Mouse (Mus musculus): ENCODE measurements around the gene Antxr2.

Antxr2 gene

GRCm38 (mm10) chr5:98030902-98031641 lies at the start of gene Antxr2:
TSS of gene Antxr2 (minus strand) at chr5:98031043.
- peak; percentile 41 to 48 for DNase-seq (ENCODE audit: low spot score in 2 of 2)

DNA sequence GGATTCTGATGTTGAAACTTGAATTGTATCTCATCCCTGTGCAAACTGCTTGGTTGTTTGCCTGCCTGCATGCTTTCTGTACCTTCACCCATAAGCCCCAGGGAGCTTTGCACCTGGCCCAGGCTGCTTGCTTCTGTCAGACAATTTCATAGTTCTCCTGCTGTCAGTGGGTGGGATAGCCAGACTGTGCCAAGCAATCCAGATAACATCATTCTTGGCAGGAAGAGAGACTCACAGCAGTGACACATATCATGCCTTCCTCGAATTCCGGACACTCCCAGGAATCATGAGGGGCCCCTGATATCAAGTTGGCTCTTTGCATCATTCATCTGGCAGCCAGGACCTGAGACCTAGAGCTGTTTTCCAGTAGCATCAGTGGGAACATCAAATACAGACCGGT lies 45.8 kb upstream of the Antxr2 start:
- DNase-seq (ENCODE audit: low spot score in 2 of 2): no peak

DNA sequence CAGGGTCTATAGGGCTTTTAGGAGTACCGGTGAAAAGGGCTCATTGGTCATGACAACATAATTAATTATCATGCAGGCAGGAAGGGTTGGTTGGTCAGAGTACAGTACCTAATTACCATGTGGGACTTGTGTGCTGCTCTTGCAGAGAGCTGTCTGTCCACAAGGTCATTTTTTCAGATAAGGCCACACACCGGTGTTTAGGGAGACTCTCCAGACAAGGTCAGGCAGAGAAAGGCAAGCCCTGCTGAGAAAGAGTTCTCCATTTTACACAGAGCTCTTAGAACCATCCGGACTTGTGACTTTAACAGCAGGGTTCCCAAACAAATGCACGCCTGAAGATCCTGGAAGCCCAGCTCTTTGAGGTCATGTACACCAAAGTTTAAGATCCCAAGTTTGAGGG lies 38.3 kb upstream of the Antxr2 start:
- no peak for DNase-seq (ENCODE audit: low spot score in 2 of 2)

GRCm38 (mm10) chr5:98055275-98055674 lies 24.4 kb upstream of the Antxr2 start:
- DNase-seq (ENCODE audit: low spot score in 2 of 2): no peak

GRCm38 (mm10) chr5:98054834-98055233 lies 24.0 kb upstream of the Antxr2 start:
- DNase-seq (ENCODE audit: low spot score in 2 of 2): no peak

DNA sequence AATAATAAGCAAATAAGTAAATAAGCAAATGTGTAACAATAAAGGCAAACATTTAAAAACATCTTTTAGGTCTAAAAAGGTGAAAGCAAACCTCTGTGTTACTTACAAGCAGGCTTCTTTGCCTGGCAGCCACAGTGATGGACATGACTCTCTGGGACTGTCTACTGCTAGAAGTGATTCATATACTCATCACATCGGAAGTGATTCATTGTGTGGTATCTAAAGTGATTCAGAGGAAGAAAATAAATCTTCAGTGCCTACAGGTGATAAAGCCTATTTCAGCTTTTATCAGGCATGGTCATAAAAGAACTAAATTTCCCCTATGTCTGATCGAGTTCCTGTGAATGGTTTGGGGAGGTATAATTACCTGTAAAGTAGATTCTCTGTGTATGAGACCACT lies 4.1 kb upstream of the Antxr2 start:
- no peak for DNase-seq (ENCODE audit: low spot score in 2 of 2)

DNA sequence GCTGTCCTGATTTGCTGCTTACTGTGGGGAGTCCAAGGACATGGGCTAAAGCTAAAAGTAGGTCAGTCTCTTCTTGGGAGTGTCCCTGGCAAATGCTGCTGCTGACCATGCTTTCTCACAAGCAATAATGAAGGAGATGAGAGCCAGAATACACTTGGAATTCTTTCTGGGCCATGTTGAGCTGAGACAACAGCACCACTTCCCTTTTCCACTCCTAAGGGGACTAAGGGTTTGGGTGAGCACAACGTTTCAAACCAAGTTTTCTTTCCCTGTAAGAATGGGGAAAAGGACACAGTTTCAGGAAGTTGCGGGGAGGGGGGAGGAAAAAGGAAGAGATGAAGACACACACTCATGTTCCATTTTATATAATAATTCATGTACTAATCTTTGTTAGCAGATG lies 3.4 kb upstream of the Antxr2 start:
- DNase-seq (ENCODE audit: low spot score in 2 of 2): no peak

DNA sequence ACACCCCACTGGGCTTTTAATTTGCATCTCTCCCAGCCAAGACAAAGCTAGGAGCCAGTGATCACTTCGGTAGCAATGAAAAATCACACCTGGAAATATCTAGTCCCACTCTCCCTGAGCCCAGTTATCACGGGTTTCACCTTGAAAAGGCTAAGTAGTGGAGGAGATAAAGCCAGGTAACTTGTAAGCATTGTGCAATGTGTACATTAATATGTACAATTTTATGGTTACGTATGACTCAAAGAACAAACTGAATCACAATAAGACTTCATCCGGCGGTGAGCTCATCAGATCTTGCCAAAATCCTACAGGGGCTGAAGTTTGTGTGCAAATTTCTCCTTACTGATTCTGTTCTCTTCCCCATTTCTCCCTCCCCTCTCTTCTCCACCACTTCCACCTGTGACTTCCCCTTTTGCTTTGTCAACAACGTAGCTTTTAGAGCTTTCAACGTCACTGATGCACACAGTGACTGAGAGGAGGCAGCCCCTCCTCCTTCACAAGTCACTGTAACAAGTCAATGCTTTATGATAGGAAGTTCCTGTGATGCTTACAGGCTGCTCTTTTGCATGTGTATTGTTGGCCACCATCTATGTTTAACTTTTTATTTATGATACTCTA lies 2.1 kb upstream of the Antxr2 start:
- peak in 1 of 2 experiments; percentile 39 for DNase-seq (ENCODE audit: low spot score in 2 of 2)

- DNase-seq (ENCODE audit: low spot score in 2 of 2): peak; percentile 36 to 54
These were observed 547 bp downstream of the Antxr2 start for GRCm38 (mm10) chr5:98030091-98030901.

- no peak for DNase-seq (ENCODE audit: low spot score in 2 of 2)
These were observed 3.0 kb downstream of the Antxr2 start for GRCm38 (mm10) chr5:98027688-98028389.

DNA sequence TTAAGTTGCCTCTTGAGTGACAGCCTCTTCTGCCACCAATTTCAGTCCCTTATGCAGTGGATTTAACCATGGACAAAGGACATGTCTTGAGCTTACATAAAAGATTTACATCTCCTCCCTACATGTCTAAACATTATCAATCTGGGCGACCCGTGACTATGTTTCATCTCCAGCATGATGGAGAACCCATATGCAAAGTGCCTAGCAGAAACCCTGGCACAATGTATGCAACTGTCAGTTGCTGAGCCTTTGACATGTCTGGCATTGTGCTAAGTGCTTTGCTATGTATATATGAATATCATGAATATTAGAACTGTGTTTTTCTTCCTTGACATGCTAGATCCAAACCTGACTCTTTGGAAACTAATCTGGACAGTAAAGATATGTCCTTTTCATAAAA lies 4.9 kb downstream of the Antxr2 start:
- no peak for DNase-seq (ENCODE audit: low spot score in 2 of 2)

- DNase-seq (ENCODE audit: low spot score in 2 of 2): no peak
These were observed 6.3 kb downstream of the Antxr2 start for GRCm38 (mm10) chr5:98024545-98024944.

DNA sequence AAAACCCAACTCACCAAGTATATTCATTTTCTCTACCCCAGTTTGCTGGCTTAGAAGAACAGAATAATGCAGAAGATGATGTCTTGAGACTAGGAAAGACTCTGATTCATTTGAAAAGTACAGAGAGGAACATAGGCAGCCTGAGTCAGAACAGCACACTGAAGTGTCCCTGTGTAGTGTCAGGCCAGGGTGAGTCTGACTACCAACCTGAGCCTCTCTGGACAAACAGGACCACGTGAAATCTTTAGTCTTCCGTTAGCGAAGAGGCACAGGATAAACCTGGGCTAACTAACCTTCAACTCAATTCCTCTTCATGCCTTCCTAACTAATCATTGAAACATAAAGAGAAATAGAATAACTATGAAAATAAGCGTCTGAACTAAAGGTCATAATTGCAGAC lies 9.3 kb downstream of the Antxr2 start:
- DNase-seq (ENCODE audit: low spot score in 2 of 2): no peak

DNA sequence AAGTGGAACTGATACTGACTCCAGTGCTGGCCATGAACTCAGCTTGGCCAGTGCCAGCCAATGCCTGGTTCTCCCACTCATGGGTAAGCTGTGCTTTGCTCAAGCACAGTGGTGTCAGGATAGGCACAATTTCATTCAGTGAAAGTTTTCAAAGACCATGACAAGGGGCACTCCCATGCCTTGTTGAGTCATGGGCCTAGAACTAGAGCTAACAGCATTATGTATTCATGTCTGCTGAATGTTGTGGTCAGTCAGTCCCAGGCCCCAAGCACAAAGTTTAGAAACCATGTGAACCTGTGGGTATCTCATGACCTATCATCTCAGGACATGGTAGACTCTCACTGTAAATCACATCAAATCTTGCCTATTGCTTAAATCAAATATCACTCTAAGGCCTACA lies 10.2 kb downstream of the Antxr2 start:
- no peak for DNase-seq (ENCODE audit: low spot score in 2 of 2)

GRCm38 (mm10) chr5:98019396-98019795 lies 11.4 kb downstream of the Antxr2 start:
- peak in 1 of 2 experiments; percentile 14 for DNase-seq (ENCODE audit: low spot score in 2 of 2)

DNA sequence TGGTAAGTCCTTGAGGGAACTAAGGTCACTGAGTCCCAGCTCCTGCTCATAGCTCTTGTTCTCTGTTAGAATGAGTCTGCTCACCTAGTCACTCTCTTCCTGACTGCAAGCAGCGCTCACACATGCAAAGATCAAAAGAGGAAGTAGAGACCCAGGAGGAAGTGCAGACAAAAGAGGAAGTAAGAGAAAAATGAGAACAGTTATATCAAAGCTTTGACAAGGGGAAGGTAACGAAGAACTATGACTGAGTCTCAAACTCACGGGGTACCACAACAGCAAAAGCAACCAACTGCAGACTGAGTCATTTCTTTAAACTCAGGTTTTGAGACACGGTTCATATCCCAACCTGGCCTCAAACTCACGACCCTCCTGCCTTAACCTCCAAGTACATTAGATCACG lies 12.7 kb downstream of the Antxr2 start:
- DNase-seq (ENCODE audit: low spot score in 2 of 2): peak in 1 of 2 experiments; percentile 29

- peak in 1 of 2 experiments; percentile 73 for DNase-seq (ENCODE audit: low spot score in 2 of 2)
These were observed 14.3 kb downstream of the Antxr2 start for GRCm38 (mm10) chr5:98016247-98017203.

DNA sequence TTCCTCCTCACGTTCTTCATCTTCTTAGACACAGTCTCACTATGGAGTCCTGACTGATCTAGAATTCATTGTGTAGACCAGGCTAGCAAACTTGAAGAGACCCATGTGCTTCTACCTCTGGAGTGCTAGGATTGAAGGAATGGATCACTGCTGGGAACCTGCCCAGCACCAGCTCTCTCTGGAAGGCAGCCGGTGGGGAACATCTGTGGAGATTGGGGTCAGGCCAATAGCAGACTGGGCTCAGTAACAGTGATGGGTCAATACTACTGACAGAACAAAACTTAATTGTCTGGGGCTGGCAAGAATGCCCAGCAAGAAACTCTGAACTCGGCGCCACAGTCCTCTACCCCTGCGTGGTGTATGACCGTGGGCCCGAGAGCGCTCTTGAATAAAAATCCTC lies 25.1 kb downstream of the Antxr2 start:
- no peak for DNase-seq (ENCODE audit: low spot score in 2 of 2)

DNA sequence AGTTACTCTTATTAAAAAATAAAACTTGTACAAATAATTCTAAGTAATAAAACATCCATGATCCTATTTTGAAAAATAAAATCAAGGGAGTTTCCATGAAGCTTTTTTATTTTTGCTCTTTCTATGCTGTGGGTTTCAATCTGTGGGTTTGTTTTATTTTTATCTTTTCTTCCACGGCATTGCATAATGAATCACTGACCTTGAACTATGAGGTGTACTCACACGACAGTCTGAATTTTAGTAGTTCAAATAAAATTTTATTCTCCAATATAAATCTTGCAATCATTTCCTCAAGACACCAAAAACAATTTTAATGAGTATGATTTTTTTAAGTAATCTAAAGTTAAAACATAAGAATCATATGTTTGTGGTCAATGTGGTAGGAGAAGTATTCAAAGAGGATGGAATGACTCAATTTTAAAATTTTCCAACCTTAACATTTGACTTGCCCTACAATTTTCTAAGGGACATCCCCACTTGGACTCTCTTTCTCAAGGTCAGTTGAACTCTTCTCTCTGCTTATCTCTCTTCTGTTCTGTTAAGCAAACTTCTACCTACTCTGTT lies 31.5 kb downstream of the Antxr2 start:
- no peak for DNase-seq (ENCODE audit: low spot score in 2 of 2)

DNA sequence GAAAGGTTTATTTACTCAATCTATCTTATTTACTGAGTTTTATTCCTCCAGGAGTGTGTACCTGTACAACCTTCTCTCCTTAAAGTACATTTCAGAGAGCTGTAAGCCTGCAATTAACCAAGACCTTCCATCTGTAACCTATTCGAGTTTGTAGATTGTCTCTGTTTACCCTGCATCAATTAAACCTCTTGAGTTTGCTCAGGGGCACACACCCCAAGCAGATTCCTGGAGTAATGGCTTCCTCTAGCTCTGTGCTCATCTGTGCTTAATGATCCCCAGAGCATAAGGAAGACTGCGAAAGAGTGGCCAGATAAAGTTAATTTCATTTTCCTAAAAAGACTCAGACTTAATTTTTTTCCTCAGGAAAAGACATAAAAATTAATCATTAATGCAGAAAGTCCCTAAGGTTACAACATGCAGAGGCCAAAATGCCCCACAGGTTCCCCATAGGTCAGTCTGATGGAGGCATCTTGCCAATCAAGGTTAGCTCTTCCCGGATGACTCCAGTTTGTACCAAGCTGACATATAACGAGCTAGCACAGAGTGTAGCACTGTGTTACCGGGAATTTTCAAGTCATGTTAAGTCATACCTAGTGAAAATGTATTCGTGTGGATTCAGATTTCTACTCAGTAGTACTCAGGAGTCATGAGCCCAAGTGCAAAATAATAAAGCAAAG lies 34.2 kb downstream of the Antxr2 start:
- DNase-seq (ENCODE audit: low spot score in 2 of 2): no peak

Measured in spleen, postnatal 10 days (tissue).